Mouse (Mus musculus): ENCODE measurements around the gene Dph1.

DNA sequence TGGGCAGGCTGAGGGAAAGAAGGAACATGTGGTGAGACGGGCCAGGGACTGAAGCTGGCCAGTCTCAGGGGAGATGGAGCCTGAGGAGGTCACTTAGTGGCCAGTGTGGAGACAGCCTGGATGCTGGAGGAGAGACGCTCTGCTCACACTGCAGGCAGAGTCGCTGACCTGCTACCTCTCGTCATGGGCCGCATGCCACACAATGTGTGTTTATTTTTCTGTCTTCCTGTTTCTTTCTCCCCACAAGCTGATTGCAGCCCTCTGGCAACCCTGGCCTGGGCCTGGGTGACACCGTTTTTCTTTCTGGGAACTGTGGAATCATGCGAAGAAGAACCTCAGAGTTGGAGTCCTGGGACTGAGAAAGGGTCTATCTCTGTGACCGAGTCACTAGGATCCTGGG is 10.7 kb upstream of the Dph1 start:
- TF ChIP-seq HCFC1 (IDR thresholded peaks at IDR 0.05; ENCODE audit: borderline replicate concordance, insufficient read depth, low read length): no peak
- no peak for TF ChIP-seq MAFK (IDR thresholded peaks at IDR 0.05; ENCODE audit: insufficient read depth, low read depth, low read length)
- no peak for TF ChIP-seq CHD2 (IDR thresholded peaks at IDR 0.05; ENCODE audit: low read depth, low read length)

All from ES-E14 (cell line).